Mouse (Mus musculus) ES-Bruce4 (cell line): ENCODE data around the gene Speer1. TPM values are rescaled to one million over a fixed set of nuclear protein-coding genes. Genes with fewer than 3 reads are reported as not detected.
"Not testable (repeated sequence)": the region's sequence is repeated elsewhere in the genome, so short reads cannot be mapped to it uniquely, and the experiment has no call there.

ENCODE experiments used
- H3K27ac ChIP-seq: 2 replicates; pipeline ENCODE4 v1.5.1; 2012; ENCODE audit warnings: low read length, inconsistent platforms; ENCODE audit not compliant: insufficient read depth
- H3K27me3 ChIP-seq: 2 replicates; pipeline ENCODE4 v1.6.1; 2012; ENCODE audit warnings: mild to moderate bottlenecking, low read length, inconsistent platforms; ENCODE audit not compliant: control insufficient read depth, poor library complexity, insufficient read depth, severe bottlenecking
- H3K36me3 ChIP-seq: 2 replicates; pipeline ENCODE4 v1.6.1; 2012; ENCODE audit warnings: inconsistent platforms, mild to moderate bottlenecking, low read length, moderate library complexity; ENCODE audit not compliant: control insufficient read depth, poor library complexity, insufficient read depth, severe bottlenecking
- H3K4me1 ChIP-seq: one replicate; pipeline ENCODE4 v1.8.1; 2011; ENCODE audit warnings: low read length; ENCODE audit not compliant: control insufficient read depth, insufficient read depth
- H3K4me3 ChIP-seq: 2 replicates; pipeline ENCODE4 v1.5.1; 2011; ENCODE audit warnings: low read depth, mild to moderate bottlenecking, low read length
- H3K9ac ChIP-seq: 2 replicates; pipeline ENCODE4 v1.6.1; 2012; ENCODE audit warnings: low read depth, mild to moderate bottlenecking, inconsistent platforms; ENCODE audit not compliant: poor library complexity, severe bottlenecking
- H3K9me3 ChIP-seq: replicated peaks from 2 replicates; pipeline ENCODE4 v1.6.1; 2012; ENCODE audit warnings: mild to moderate bottlenecking, low read length, inconsistent platforms; ENCODE audit not compliant: control insufficient read depth, poor library complexity, insufficient read depth, severe bottlenecking
- polyA plus RNA-seq: library from polyadenylated mRNA; stranded (reverse); fragments of >200 nt; gene quantifications from 2 replicates; pipeline ENCODE4 v1.2.4, GENCODE M21; 2011; ENCODE audit warnings: low read depth; ENCODE audit not compliant: missing spikeins, insufficient read depth, insufficient read length

Speer1 gene
- not detected in 2 replicates for polyA plus RNA-seq

GRCm38 (mm10) chr5:11341216-11341615 is at the start of gene Speer1:
Gene Speer1, plus strand, starts transcription at chr5:11341516.
- H3K4me3 ChIP-seq, H3K36me3 ChIP-seq, H3K27me3 ChIP-seq, H3K9me3 ChIP-seq, H3K9ac ChIP-seq, H3K27ac ChIP-seq, H3K4me1 ChIP-seq: not testable (repeated sequence)

Other genes starting within 250 kb of the Speer1 start
- not detected in 2 replicates for gene Gm8879, start 213.9 kb upstream of the Speer1 start, polyA plus RNA-seq
- not detected in 2 replicates for gene Gm5861, start 158.4 kb upstream of the Speer1 start, polyA plus RNA-seq
- gene Gm8890, start 85.5 kb upstream of the Speer1 start, polyA plus RNA-seq: not detected in 2 replicates
- not detected in 2 replicates for gene Gm8897, start 74.9 kb downstream of the Speer1 start, polyA plus RNA-seq
- gene Gm8906, start 161.2 kb downstream of the Speer1 start, polyA plus RNA-seq: not detected in 2 replicates